Mouse (Mus musculus) forebrain, postnatal 0 days (tissue): ENCODE data around the gene Slbp. TPM values are rescaled to one million over a fixed set of nuclear protein-coding genes. Genes with fewer than 3 reads are reported as not detected.

Experiments used
- ATAC-seq: fragments of 200-750 bp; cut with Nextera tagmentation; 2 replicates; pipeline ENCODE4 v1.8.0; 2017; ENCODE audit warnings: mild to moderate bottlenecking, moderate library complexity
- DNase-seq: peaks from one replicate; pipeline ENCODE4 v3.0.0-alpha.2; 2015
- H3K27ac ChIP-seq: fragments of 300-500 bp; sonication (generic); 2 replicates; pipeline ENCODE4 v1.5.1; 2014; ENCODE audit warnings: low read depth, mild to moderate bottlenecking, antibody characterized with exemption, low read length, moderate library complexity, mixed read lengths
- H3K27me3 ChIP-seq: fragments of 300-500 bp; sonication (generic); 2 replicates; pipeline ENCODE4 v1.6.1; 2014; ENCODE audit warnings: mild to moderate bottlenecking, low read length, mixed read lengths; ENCODE audit not compliant: insufficient read depth
- H3K36me3 ChIP-seq: fragments of 300-500 bp; sonication (generic); 2 replicates; pipeline ENCODE4 v1.6.1; 2014; ENCODE audit warnings: mild to moderate bottlenecking, moderate library complexity; ENCODE audit not compliant: insufficient read depth
- H3K4me1 ChIP-seq: fragments of 300-500 bp; sonication (generic); 2 replicates; pipeline ENCODE4 v1.6.1; 2014; ENCODE audit warnings: antibody characterized with exemption; ENCODE audit not compliant: insufficient read depth
- H3K4me2 ChIP-seq: fragments of 300-500 bp; sonication (generic); 2 replicates; pipeline ENCODE4 v1.6.1; 2014; ENCODE audit warnings: low read depth, mild to moderate bottlenecking, moderate library complexity
- H3K4me3 ChIP-seq: fragments of 300-500 bp; sonication (generic); 2 replicates; pipeline ENCODE4 v1.5.1; 2014; ENCODE audit warnings: low read depth, low read length, mixed read lengths
- H3K9ac ChIP-seq: fragments of 300-500 bp; sonication (generic); 2 replicates; pipeline ENCODE4 v1.6.1; 2014; ENCODE audit warnings: mild to moderate bottlenecking
- H3K9me3 ChIP-seq: fragments of 300-500 bp; sonication (generic); 2 replicates; pipeline ENCODE4 v1.6.1; 2016; ENCODE audit warnings: low read length
- CTCF ChIP-seq: sonication (generic); IDR thresholded peaks from 2 replicates; pipeline ENCODE4 v1.5.1; 2016; ENCODE audit warnings: antibody characterized with exemption, control low read depth, low read depth
- WGBS: fragments of 180-500 bp; shearing (Covaris S2); extraction: QIAGEN DNeasy Blood & Tissue Kit; methylation state at CpG from one replicate; pipeline ENCODE4 v1.1.7; 2014; 5-methylcytosine and 5-hydroxymethylcytosine counted together
- polyA plus RNA-seq: library from polyadenylated mRNA; unstranded; fragments of >200 nt; fragmentation: Nextera tagmentation; extraction: Ambion mirVana; gene quantifications from 2 replicates; pipeline ENCODE4 v1.2.1, GENCODE M21; 2015
- total RNA-seq: library from RNA; depleted of rRNA; stranded (reverse); fragments of >200 nt; gene quantifications from 2 replicates; pipeline ENCODE4 v1.2.3, GENCODE M21; 2014; rRNA removed

Gene Slbp
- total RNA-seq: 88.7 and 89.8 TPM in 2 replicates
- 86.4 and 94.4 TPM in 2 replicates for polyA plus RNA-seq

- Histone ChIP-seq H3K4me3 (peak within 1 kb of the TSS; percentile 81), H3K4me2 (peak within 1 kb of the TSS; percentile 62), H3K27ac (peak within 1 kb of the TSS; percentile 95), H3K9me3 (no peaks in the 10 kb centered on the region), H3K36me3 (peaks cover 15% of the 10 kb centered on the region), H3K4me1 (peaks cover 7% of the 10 kb centered on the region), H3K27me3 (no peaks in the 10 kb centered on the region), H3K9ac (peak within 1 kb of the TSS; percentile 76)
- ATAC-seq (peak; percentile 96), DNase-seq (peak; percentile 96)
- 1% methylated on average over 82 of the region's 82 CpGs for WGBS
- TF ChIP-seq CTCF: peak; percentile 21
Measured at GRCm38 (mm10) chr5:33651921-33652782, at the start of gene Slbp. Gene Slbp (minus strand): TSS chr5:33652574.

- H3K4me3 ChIP-seq: no peak overlapping the region
- H3K4me2 ChIP-seq: no peak overlapping the region
- no peak overlapping the region for H3K9ac ChIP-seq
- no peaks in the 10 kb centered on the region for H3K9me3 ChIP-seq
- H3K4me1 ChIP-seq: no peaks in the 10 kb centered on the region
- no peaks in the 10 kb centered on the region for H3K36me3 ChIP-seq
- no peak for TF ChIP-seq CTCF
- H3K27ac ChIP-seq: no peak overlapping the region
- 79% methylated on average over 11 of the region's 11 CpGs for WGBS
- no peak for DNase-seq
- H3K27me3 ChIP-seq: no peaks in the 10 kb centered on the region
- no peak for ATAC-seq
Measured at GRCm38 (mm10) chr5:33701832-33702231, 49.5 kb upstream of the Slbp start.

GRCm38 (mm10) chr5:33700010-33700409 lies 47.6 kb upstream of the Slbp start:
- 43% methylated on average over 13 of the region's 13 CpGs for WGBS
- Histone ChIP-seq H3K4me3 (no peak overlapping the region), H3K27ac (no peak overlapping the region), H3K9me3 (no peaks in the 10 kb centered on the region), H3K36me3 (no peaks in the 10 kb centered on the region), H3K9ac (no peak overlapping the region), H3K4me1 (peaks cover 5% of the 10 kb centered on the region; the same call in 1 of the 2 replicates), H3K4me2 (no peak overlapping the region), H3K27me3 (no peaks in the 10 kb centered on the region; the same call in 1 of the 2 replicates)
- no peak for ATAC-seq
- no peak for TF ChIP-seq CTCF
- DNase-seq: no peak

- Histone ChIP-seq H3K36me3 (no peaks in the 10 kb centered on the region), H3K4me2 (no peak overlapping the region), H3K4me3 (no peak overlapping the region), H3K27ac (no peak overlapping the region), H3K9ac (no peak overlapping the region), H3K9me3 (no peaks in the 10 kb centered on the region), H3K4me1 (peaks cover 8% of the 10 kb centered on the region; the same call in 1 of the 2 replicates), H3K27me3 (no peaks in the 10 kb centered on the region; the same call in 1 of the 2 replicates)
- WGBS: 51% methylated on average over 5 of the region's 5 CpGs
- TF ChIP-seq CTCF: no peak
- no peak for DNase-seq
- no peak for ATAC-seq
Measured at GRCm38 (mm10) chr5:33698669-33699068, 46.3 kb upstream of the Slbp start.

GRCm38 (mm10) chr5:33697947-33698512 lies 45.7 kb upstream of the Slbp start:
- H3K36me3 ChIP-seq: no peaks in the 10 kb centered on the region
- H3K27ac ChIP-seq: 0 out of 2 replicates have a peak overlapping the region, but pooled peaks have one; percentile 35
- 4% methylated on average over 12 of the region's 13 CpGs for WGBS
- H3K9ac ChIP-seq: no peak overlapping the region
- no peak for TF ChIP-seq CTCF
- ATAC-seq (peak; percentile 65), DNase-seq (peak; percentile 70)
- no peaks in the 10 kb centered on the region for H3K9me3 ChIP-seq
- no peaks in the 10 kb centered on the region; the same call in 1 of the 2 replicates for H3K27me3 ChIP-seq
- H3K4me1 ChIP-seq: peaks cover 8% of the 10 kb centered on the region; the same call in 1 of the 2 replicates
- no peak overlapping the region for H3K4me3 ChIP-seq
- H3K4me2 ChIP-seq: no peak overlapping the region

- Histone ChIP-seq H3K4me2 (no peak overlapping the region), H3K36me3 (no peaks in the 10 kb centered on the region), H3K9ac (no peak overlapping the region), H3K9me3 (no peaks in the 10 kb centered on the region), H3K27ac (0 out of 2 replicates have a peak overlapping the region, but pooled peaks have one; percentile 35), H3K4me1 (peaks cover 8% of the 10 kb centered on the region; the same call in 1 of the 2 replicates), H3K4me3 (no peak overlapping the region), H3K27me3 (no peaks in the 10 kb centered on the region; the same call in 1 of the 2 replicates)
- no peak for ATAC-seq
- WGBS: 5% methylated on average over 1 of the region's 1 CpGs
- DNase-seq: no peak
- TF ChIP-seq CTCF: no peak
Measured at GRCm38 (mm10) chr5:33697534-33697933, 45.2 kb upstream of the Slbp start.

GRCm38 (mm10) chr5:33696430-33696829 lies 44.1 kb upstream of the Slbp start:
- no peaks in the 10 kb centered on the region for H3K36me3 ChIP-seq
- no peak overlapping the region for H3K4me3 ChIP-seq
- H3K4me2 ChIP-seq: no peak overlapping the region
- no peaks in the 10 kb centered on the region; the same call in 1 of the 2 replicates for H3K27me3 ChIP-seq
- no peak overlapping the region for H3K9ac ChIP-seq
- 48% methylated on average over 5 of the region's 5 CpGs for WGBS
- ATAC-seq (no peak), DNase-seq (no peak)
- H3K9me3 ChIP-seq: no peaks in the 10 kb centered on the region
- H3K4me1 ChIP-seq: peaks cover 8% of the 10 kb centered on the region; the same call in 1 of the 2 replicates
- H3K27ac ChIP-seq: no peak overlapping the region
- no peak for TF ChIP-seq CTCF
